Comparison of ENCODE assay signal across 7 mouse cellular contexts in the genomic region with DNA sequence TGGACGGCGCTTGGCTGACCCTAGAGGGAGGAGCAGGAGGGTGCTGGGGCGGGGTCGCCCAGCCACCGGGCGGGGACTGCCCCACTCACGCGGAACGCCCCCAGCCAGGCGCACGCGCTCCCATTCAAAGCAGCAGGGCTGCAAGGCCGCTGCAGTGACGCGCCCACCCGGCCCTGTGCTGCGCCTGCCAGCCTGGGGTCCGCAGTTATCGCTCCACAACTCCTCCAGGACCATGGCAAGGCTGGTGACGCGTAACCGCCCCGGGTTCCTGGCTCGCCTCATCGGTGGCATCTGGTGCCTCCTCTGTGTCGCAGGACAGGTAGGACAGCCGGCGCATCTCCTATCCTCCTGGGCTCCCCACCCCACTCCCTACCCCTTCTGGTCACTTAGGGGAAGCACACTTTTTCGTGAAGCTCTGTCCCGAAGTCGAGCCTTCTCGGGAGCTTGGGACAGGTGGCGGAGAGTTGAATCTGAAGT. TPM values are rescaled to one million over a fixed set of nuclear protein-coding genes. Genes with fewer than 3 reads are reported as not detected.
A peak's percentile ranks its signal among the peaks of the same experiment; 100 is the strongest.
DNase-seq lines count a peak whose midpoint lies in the region; ATAC-seq and TF ChIP-seq lines count a peak whose summit lies in the region.

No protein-coding gene starts in this region.

- no peak for ATAC-seq in intestine, postnatal 0 days
- ATAC-seq in limb, embryonic 15.5 days (ENCODE audit: insufficient number of reproducible peaks, low FRiP score, low TSS enrichment, low read depth): peak; percentile 70
- peak; percentile 90 for ATAC-seq in midbrain, embryonic 16.5 days

- H3K4me2 ChIP-seq in intestine, postnatal 0 days (replicated peaks; ENCODE audit: low read depth): peak overlapping the region; percentile 73
- peak overlapping the region; percentile 98 for H3K4me2 ChIP-seq in limb, embryonic 15.5 days
- peak overlapping the region; percentile 97 for H3K4me2 ChIP-seq in midbrain, embryonic 16.5 days (ENCODE audit: low read length)

- H3K9ac ChIP-seq in intestine, postnatal 0 days (ENCODE audit: low read depth, low read length): no peak overlapping the region
- H3K9ac ChIP-seq in limb, embryonic 15.5 days: peak overlapping the region; percentile 31; the same call in 1 of the 2 replicates
- H3K9ac ChIP-seq in midbrain, embryonic 16.5 days (ENCODE audit: low read depth, low read length): peak overlapping the region; percentile 79

- 0 out of 2 replicates have a peak, but pooled peaks cover 5% of the 10 kb centered on the region for H3K4me1 ChIP-seq in intestine, postnatal 0 days (replicated peaks; ENCODE audit: control insufficient read depth, insufficient read depth, low read length)
- peaks cover 13% of the 10 kb centered on the region for H3K4me1 ChIP-seq in limb, embryonic 15.5 days
- H3K4me1 ChIP-seq in midbrain, embryonic 16.5 days (ENCODE audit: control insufficient read depth, insufficient read depth, low read length): peaks cover 11% of the 10 kb centered on the region

- DNase-seq in adrenal gland, postnatal 10 days: peak; percentile 33
- DNase-seq in cerebellum, postnatal 14 days: peak; percentile 73 to 76
- DNase-seq in gastrocnemius, adult 8-10 months (ENCODE audit: low spot score in 2 of 2): peak; percentile 2 to 4
- DNase-seq in urinary bladder, adult 2 months (ENCODE audit: low spot score): peak; percentile 27

- 0 out of 2 replicates have a peak, but pooled peaks have one; percentile 31 for TF ChIP-seq CTCF in intestine, postnatal 0 days (IDR thresholded peaks at IDR 0.05; ENCODE audit: low read depth)

- no peaks in the 10 kb centered on the region for H3K36me3 ChIP-seq in intestine, postnatal 0 days (ENCODE audit: control insufficient read depth, insufficient read depth)
- no peaks in the 10 kb centered on the region for H3K36me3 ChIP-seq in limb, embryonic 15.5 days
- no peaks in the 10 kb centered on the region for H3K36me3 ChIP-seq in midbrain, embryonic 16.5 days (ENCODE audit: control insufficient read depth, insufficient read depth, low read length)

- peak overlapping the region; percentile 41 for H3K4me3 ChIP-seq in intestine, postnatal 0 days (ENCODE audit: low read depth, low read length)
- H3K4me3 ChIP-seq in limb, embryonic 15.5 days: peak overlapping the region; percentile 52
- H3K4me3 ChIP-seq in midbrain, embryonic 16.5 days (ENCODE audit: low read depth, low read length): peak overlapping the region; percentile 68

- no peak overlapping the region for H3K27ac ChIP-seq in intestine, postnatal 0 days (ENCODE audit: low read depth, low read length)
- H3K27ac ChIP-seq in limb, embryonic 15.5 days: no peak overlapping the region
- H3K27ac ChIP-seq in midbrain, embryonic 16.5 days (ENCODE audit: low read length): no peak overlapping the region

- H3K9me3 ChIP-seq in intestine, postnatal 0 days (ENCODE audit: control insufficient read depth): no peaks in the 10 kb centered on the region
- H3K9me3 ChIP-seq in limb, embryonic 15.5 days: no peaks in the 10 kb centered on the region
- H3K9me3 ChIP-seq in midbrain, embryonic 16.5 days (replicated peaks; ENCODE audit: control insufficient read depth, low read length, poor library complexity, severe bottlenecking): no peaks in the 10 kb centered on the region

- under 1% methylated on average over 33 of the region's 33 CpGs for WGBS in intestine, postnatal 0 days
- under 1% methylated on average over 33 of the region's 33 CpGs for WGBS in limb, embryonic 15.5 days
- under 1% methylated on average over 33 of the region's 33 CpGs for whole genome bisulfite sequencing in midbrain, embryonic 16.5 days

- peaks cover 6% of the 10 kb centered on the region for H3K27me3 ChIP-seq in intestine, postnatal 0 days (replicated peaks; ENCODE audit: control insufficient read depth, insufficient read depth, low read length)
- H3K27me3 ChIP-seq in limb, embryonic 15.5 days: peaks cover 6% of the 10 kb centered on the region; the same call in 1 of the 2 replicates
- peaks cover 17% of the 10 kb centered on the region for H3K27me3 ChIP-seq in midbrain, embryonic 16.5 days (ENCODE audit: control insufficient read depth, insufficient read depth, low read depth, low read length)

RNA-seq across cellular contexts. Expression of gene Adamtsl1, which starts 0.3 kb away (rescaled TPM):
- 10 to 100 TPM in 1 of 2 experiments, 1 to 10 TPM in 1; 9.5 to 13.3 TPM for total RNA-seq in adrenal gland, postnatal 10 days (2021)
- total RNA-seq in gastrocnemius, adult 8-10 months (2022): 1 to 10 TPM; 3.1 to 4.7 (median 3.7) TPM
- 3.1 and 3.7 TPM in 2 replicates for polyA plus RNA-seq in intestine, postnatal 0 days (2015; fragmentation: Nextera tagmentation; extraction: Ambion mirVana)
- polyA plus RNA-seq in limb, embryonic 15.5 days (2015; fragmentation: Nextera tagmentation; extraction: Ambion mirVana): 41.9 and 48.4 TPM in 2 replicates
- 4.6 and 8.2 TPM in 2 replicates for polyA plus RNA-seq in midbrain, embryonic 16.5 days (2015; fragmentation: Nextera tagmentation; extraction: Ambion mirVana)
- 30.5 and 39.1 TPM in 2 replicates for polyA plus RNA-seq in urinary bladder, adult 2 months (2012; rRNA removed)

Comparison
In these comparisons a context has a peak if more than half of its experiments do, and no peak if none do; other contexts are left out.
1. DNase-seq: peak in every context shown above with its lines; median percentile 74 in cerebellum, postnatal 14 days; 33 in adrenal gland, postnatal 10 days; 27 in urinary bladder, adult 2 months; 3 in gastrocnemius, adult 8-10 months.